Mouse (Mus musculus) MEL (cell line): ENCODE data around the gene Oprm1. TPM values are rescaled to one million over a fixed set of nuclear protein-coding genes. Genes with fewer than 3 reads are reported as not detected.

Source experiments
- DNase-seq: peaks from one replicate; pipeline ENCODE4 v3.0.0; 2011; ENCODE audit warnings: low read depth, low spot score
- H3K27ac ChIP-seq: 2 replicates; pipeline ENCODE4 v1.5.1; 2012; ENCODE audit warnings: low read depth, mild to moderate bottlenecking, control low read depth, low read length, moderate library complexity; ENCODE audit not compliant: control insufficient read depth
- H3K27me3 ChIP-seq, 2 experiments: fragments of 150-350 bp in 1 of 2; sonication (generic) in 1 of 2; 2 replicates each; pipeline ENCODE4 v1.6.1; 2012; ENCODE audit warnings: low read length in 2 of 2, mild to moderate bottlenecking in 2 of 2, improper control_type of control experiment in 1 of 2, moderate library complexity in 1 of 2; ENCODE audit not compliant: insufficient read depth in 2 of 2, control insufficient read depth in 1 of 2
- H3K36me3 ChIP-seq, 2 experiments: 2 replicates each; pipeline ENCODE4 v1.6.1; 2012 to 2014; ENCODE audit warnings: low read length in 2 of 2, improper control_type of control experiment in 1 of 2, inconsistent platforms in 1 of 2, mild to moderate bottlenecking in 1 of 2; ENCODE audit not compliant: insufficient read depth in 2 of 2, control insufficient read depth in 1 of 2
- H3K4me1 ChIP-seq, 2 experiments: fragments of 150-350 bp in 1 of 2; sonication (generic) in 1 of 2; 2 replicates each; pipeline ENCODE4 v1.6.1; 2012; ENCODE audit warnings: low read length in 2 of 2, improper control_type of control experiment in 1 of 2, mild to moderate bottlenecking in 1 of 2; ENCODE audit not compliant: insufficient read depth in 2 of 2, control insufficient read depth in 1 of 2
- H3K4me3 ChIP-seq, 2 experiments: fragments of 150-350 bp in 1 of 2; sonication (generic) in 1 of 2; 2 replicates each; pipeline ENCODE4 v1.5.1; 2012; ENCODE audit warnings: low read depth in 2 of 2, low read length in 2 of 2, mild to moderate bottlenecking in 2 of 2, moderate library complexity in 2 of 2, control low read depth in 1 of 2, improper control_type of control experiment in 1 of 2; ENCODE audit not compliant: control insufficient read depth in 1 of 2, insufficient read depth in 1 of 2
- H3K79me2 ChIP-seq: 2 replicates; pipeline ENCODE4 v1.6.1; 2012; ENCODE audit warnings: mild to moderate bottlenecking, low read length, moderate library complexity; ENCODE audit not compliant: control insufficient read depth, poor library complexity, insufficient read depth
- H3K9ac ChIP-seq: 2 replicates; pipeline ENCODE4 v1.6.1; 2012; ENCODE audit warnings: low read depth, mild to moderate bottlenecking, control low read depth, low read length, moderate library complexity; ENCODE audit not compliant: control insufficient read depth, poor library complexity, severe bottlenecking
- H3K9me3 ChIP-seq: fragments of 150-350 bp; sonication (generic); replicated peaks from 2 replicates; pipeline ENCODE4 v1.6.1; 2012; ENCODE audit warnings: mild to moderate bottlenecking, low read length, improper control_type of control experiment, moderate library complexity; ENCODE audit not compliant: insufficient read depth
- CHD2 ChIP-seq: IDR thresholded peaks from 2 replicates; pipeline ENCODE4 v1.6.1; 2011; ENCODE audit warnings: low read length, improper control_type of control experiment
- CTCF ChIP-seq, 3 experiments: IDR thresholded peaks in 2 of 3; conservative IDR thresholded peaks in 1 of 3; 2 replicates each; pipeline ENCODE4 v1.5.1; 2011 to 2012; ENCODE audit warnings: low read length in 3 of 3, low read depth in 2 of 3, mild to moderate bottlenecking in 2 of 3, improper control_type of control experiment in 1 of 3, inconsistent platforms in 1 of 3, mixed read lengths in 1 of 3, moderate library complexity in 1 of 3; ENCODE audit not compliant: control insufficient read depth in 1 of 3, insufficient read depth in 1 of 3, poor library complexity in 1 of 3, severe bottlenecking in 1 of 3
- E2F4 ChIP-seq: IDR thresholded peaks from 2 replicates; pipeline ENCODE4 v1.6.1; 2011; ENCODE audit warnings: low read depth, low read length, improper control_type of control experiment, borderline replicate concordance
- ELF1 ChIP-seq: IDR thresholded peaks from 2 replicates; pipeline ENCODE4 v1.6.1; 2014; ENCODE audit warnings: low read depth, mild to moderate bottlenecking, inconsistent platforms, low read length, improper control_type of control experiment, moderate library complexity
- EP300 ChIP-seq, 2 experiments: IDR thresholded peaks; 2 replicates each; pipeline ENCODE4 v1.6.1; 2011; ENCODE audit warnings: improper control_type of control experiment in 2 of 2, low read length in 2 of 2, low read depth in 1 of 2, mild to moderate bottlenecking in 1 of 2
- ETS1 ChIP-seq: IDR thresholded peaks from 2 replicates; pipeline ENCODE4 v1.6.1; 2012; ENCODE audit warnings: low read depth, mild to moderate bottlenecking, inconsistent platforms, low read length, improper control_type of control experiment, moderate library complexity
- GABPA ChIP-seq: IDR thresholded peaks from 2 replicates; pipeline ENCODE4 v1.6.1; 2012; ENCODE audit warnings: low read depth, mild to moderate bottlenecking, inconsistent platforms, low read length, improper control_type of control experiment, moderate library complexity
- KAT2A ChIP-seq: conservative IDR thresholded peaks from 2 replicates; pipeline ENCODE4 v1.6.1; 2012; ENCODE audit warnings: low read depth, low read length, improper control_type of control experiment, inconsistent platforms
- MAFK ChIP-seq: IDR thresholded peaks from 2 replicates; pipeline ENCODE4 v1.6.1; 2011; ENCODE audit warnings: low read depth, mild to moderate bottlenecking, low read length, improper control_type of control experiment, borderline replicate concordance
- MAX ChIP-seq: IDR thresholded peaks from 2 replicates; pipeline ENCODE4 v1.6.1; 2011; ENCODE audit warnings: low read length, improper control_type of control experiment
- MYC ChIP-seq: IDR thresholded peaks from 2 replicates; pipeline ENCODE4 v1.6.1; 2011; ENCODE audit warnings: low read depth, mild to moderate bottlenecking, low read length, improper control_type of control experiment, moderate library complexity
- NRF1 ChIP-seq: IDR thresholded peaks from 2 replicates; pipeline ENCODE4 v1.6.1; 2014; ENCODE audit warnings: low read depth, mild to moderate bottlenecking, inconsistent platforms, low read length, improper control_type of control experiment, moderate library complexity; ENCODE audit not compliant: poor library complexity, insufficient read depth, severe bottlenecking
- POLR2AphosphoS2 ChIP-seq: IDR thresholded peaks from 2 replicates; pipeline ENCODE4 v1.6.1; 2011; ENCODE audit warnings: low read length, improper control_type of control experiment
- POLR2AphosphoS5 ChIP-seq: IDR thresholded peaks from 2 replicates; pipeline ENCODE4 v1.6.1; 2012; ENCODE audit warnings: low read depth, borderline replicate concordance, mild to moderate bottlenecking, inconsistent platforms, low read length, moderate library complexity, mixed read lengths
- TAL1 ChIP-seq: IDR thresholded peaks from 2 replicates; pipeline ENCODE4 v1.6.1; 2012; ENCODE audit warnings: mild to moderate bottlenecking, inconsistent platforms, low read length, moderate library complexity, mixed read lengths
- TBP ChIP-seq: IDR thresholded peaks from 2 replicates; pipeline ENCODE4 v1.8.0; 2011; ENCODE audit warnings: low read depth, low read length, improper control_type of control experiment
- USF1 ChIP-seq: IDR thresholded peaks from 2 replicates; pipeline ENCODE4 v1.6.1; 2014; ENCODE audit warnings: low read depth, mild to moderate bottlenecking, inconsistent platforms, low read length, improper control_type of control experiment, moderate library complexity
- ZKSCAN1 ChIP-seq: IDR thresholded peaks from 2 replicates; pipeline ENCODE4 v1.6.1; 2012; ENCODE audit warnings: low read depth, mild to moderate bottlenecking, inconsistent platforms, low read length, improper control_type of control experiment, moderate library complexity
- ZMIZ1 ChIP-seq: IDR thresholded peaks from 2 replicates; pipeline ENCODE4 v1.6.1; 2012; ENCODE audit warnings: low read depth, mild to moderate bottlenecking, inconsistent platforms, low read length, improper control_type of control experiment, moderate library complexity
- polyA plus RNA-seq, 2 experiments: library from polyadenylated mRNA; stranded (reverse) in 1 of 2; unstranded in 1 of 2; fragments of >175 nt in 1 of 2; fragments of >200 nt in 1 of 2; gene quantifications; 2 replicates each; pipeline versions ENCODE4 v1.2.1 to v1.2.4; 2012; ENCODE audit warnings: low replicate concordance in 2 of 2, low read depth in 1 of 2; ENCODE audit not compliant: insufficient read length in 2 of 2, insufficient read depth in 1 of 2, missing spikeins in 1 of 2
- total RNA-seq: library from RNA; depleted of rRNA; stranded (reverse); fragments of 300-350 nt; gene quantifications from 2 replicates; pipeline ENCODE4 v1.2.3, GENCODE M21; 2012

Gene Oprm1
- total and polyA plus RNA-seq, 3 experiments, result not detected

GRCm38 (mm10) chr10:7004980-7005538 is 246.8 kb downstream of the Oprm1 start:
- TF ChIP-seq ETS1 (no peak), TAL1 (no peak), USF1 (no peak), POLR2AphosphoS5 (no peak), NRF1 (no peak), CTCF (IDR thresholded peaks at IDR 0.05 in 2 of 3, conservative IDR thresholded peaks at IDR 0.05 in 1 of 3; ENCODE audit: control insufficient read depth in 1 of 3, insufficient read depth in 1 of 3, low read depth in 2 of 3, low read length in 3 of 3, poor library complexity in 1 of 3, severe bottlenecking in 1 of 3) (no peak), MYC (no peak), EP300 (IDR thresholded peaks at IDR 0.05; ENCODE audit: low read depth in 1 of 2, low read length in 2 of 2) (no peak), ZKSCAN1 (no peak), E2F4 (no peak)
- no peaks in the 10 kb centered on the region for H3K4me1 ChIP-seq
- H3K27ac ChIP-seq, result no peak overlapping the region
- H3K27me3 ChIP-seq, result no peaks in the 10 kb centered on the region
- H3K9me3 ChIP-seq, result no peaks in the 10 kb centered on the region
- H3K79me2 ChIP-seq, result no peaks in the 10 kb centered on the region
- no peak overlapping the region for H3K9ac ChIP-seq
- DNase-seq, result no peak
- H3K4me3 ChIP-seq, result no peak overlapping the region
- H3K36me3 ChIP-seq, result no peaks in the 10 kb centered on the region

DNA sequence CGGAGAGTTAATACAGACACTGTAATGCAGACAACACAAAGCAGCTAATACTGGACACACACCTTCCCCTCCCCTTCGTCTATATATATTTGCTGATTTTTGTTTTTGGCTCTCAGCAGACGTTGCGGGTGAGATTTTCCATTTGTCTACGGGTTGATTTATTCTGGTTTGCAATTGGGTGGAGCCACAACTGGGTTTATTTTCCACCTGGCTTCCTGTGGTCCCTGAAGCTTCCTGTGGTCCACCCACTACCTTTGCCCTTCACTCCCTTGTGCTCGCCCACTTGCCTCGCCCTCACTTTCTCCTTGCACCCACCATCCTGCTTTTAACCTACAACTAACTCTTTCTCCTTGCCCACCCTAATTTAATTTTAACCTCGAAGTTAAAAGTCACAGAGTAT is 252.2 kb downstream of the Oprm1 start:
- no peak for DNase-seq
- H3K9ac ChIP-seq, result no peak overlapping the region
- H3K4me1 ChIP-seq, result no peaks in the 10 kb centered on the region
- TF ChIP-seq MAX (no peak), USF1 (no peak), MAFK (no peak), KAT2A (no peak), POLR2AphosphoS2 (no peak), TBP (no peak), GABPA (no peak), ZMIZ1 (no peak), ZKSCAN1 (no peak), E2F4 (no peak), NRF1 (no peak), MYC (no peak), ELF1 (no peak), TAL1 (no peak), CHD2 (no peak), POLR2AphosphoS5 (no peak)
- no peaks in the 10 kb centered on the region for H3K9me3 ChIP-seq
- H3K79me2 ChIP-seq, result no peaks in the 10 kb centered on the region
- no peaks in the 10 kb centered on the region for H3K27me3 ChIP-seq
- no peak overlapping the region for H3K27ac ChIP-seq
- no peak overlapping the region for H3K4me3 ChIP-seq
- H3K36me3 ChIP-seq, result no peaks in the 10 kb centered on the region
